Mouse (Mus musculus) forelimb bud, embryonic 11.5 days (tissue): ENCODE measurements around the gene Havcr2.
"Not testable (repeated sequence)": the region's sequence is repeated elsewhere in the genome, so short reads cannot be mapped to it uniquely, and the experiment has no call there.

Experiments used
- DNase-seq: peaks from one replicate; pipeline ENCODE4 v3.0.0-alpha.2; 2012; ENCODE audit warnings: low read depth, low spot score

Gene Havcr2

DNA sequence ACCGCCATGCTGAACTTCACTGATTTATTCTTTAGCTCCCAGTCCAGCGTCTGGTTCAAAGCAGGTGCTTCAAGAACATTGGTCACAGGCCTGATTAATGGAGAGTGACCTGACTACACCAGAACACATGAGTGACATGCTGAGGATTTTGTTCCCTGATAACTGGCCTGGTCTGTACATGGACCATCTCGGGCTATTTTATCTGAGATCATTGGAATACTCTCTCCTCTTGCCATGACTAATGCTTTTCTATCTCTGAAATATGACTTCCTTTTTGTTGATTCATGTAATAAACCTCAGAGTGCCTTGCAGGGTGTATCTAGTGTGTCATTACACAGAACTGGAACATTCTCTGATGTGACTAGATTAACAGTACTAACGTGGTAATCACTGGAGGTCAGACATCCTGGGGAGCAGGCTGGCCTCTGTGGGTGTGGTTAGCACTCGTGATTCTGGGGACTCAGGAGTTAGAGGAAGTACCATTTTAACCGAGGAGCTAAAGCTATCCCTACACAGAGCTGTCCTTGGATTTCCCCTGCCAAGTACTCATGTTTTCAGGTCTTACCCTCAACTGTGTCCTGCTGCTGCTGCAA is at the start of gene Havcr2:
Gene Havcr2 (plus strand): TSS at position 483 of the 593 bp plus-strand sequence.
- no peak for DNase-seq

DNA sequence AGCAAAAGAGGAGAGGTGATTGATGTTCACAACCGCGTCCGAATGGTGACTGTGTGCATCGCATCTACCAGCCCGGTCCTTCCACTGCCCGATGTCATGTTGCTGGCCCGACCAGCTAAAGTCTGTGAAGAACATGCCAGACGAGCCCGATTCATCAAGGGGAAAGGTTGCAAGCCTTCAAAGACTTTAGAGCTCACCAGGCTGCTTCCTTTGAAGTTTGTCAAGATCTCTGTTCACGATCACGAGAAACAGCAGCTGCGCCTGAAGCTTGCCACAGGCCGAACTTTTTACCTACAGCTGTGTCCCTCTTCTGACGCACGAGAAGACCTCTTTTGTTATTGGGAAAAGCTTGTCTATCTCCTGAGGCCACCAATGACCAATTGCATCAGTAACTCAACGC is 49.7 kb upstream of the Havcr2 start:
- DNase-seq, result no peak

DNA sequence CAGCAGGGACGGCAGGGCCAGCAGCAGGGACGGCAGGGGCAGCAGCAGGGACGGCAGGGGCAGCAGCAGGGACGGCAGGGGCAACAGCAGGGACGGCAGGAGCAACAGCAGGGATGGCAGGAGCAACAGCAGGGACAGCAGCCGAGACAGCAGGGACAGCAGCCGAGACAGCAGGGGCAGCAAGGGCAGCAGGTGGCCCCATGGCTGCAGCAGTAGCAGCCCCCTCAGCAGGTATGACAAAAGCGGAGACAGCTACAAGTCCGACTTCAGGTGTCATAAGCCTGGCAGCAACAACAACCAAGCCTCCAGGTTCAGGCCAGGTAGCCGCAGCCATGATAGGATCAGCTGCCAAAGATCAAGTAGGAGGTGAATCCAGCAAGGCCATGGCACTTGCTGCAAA is 48.0 kb upstream of the Havcr2 start:
- no peak for DNase-seq

DNA sequence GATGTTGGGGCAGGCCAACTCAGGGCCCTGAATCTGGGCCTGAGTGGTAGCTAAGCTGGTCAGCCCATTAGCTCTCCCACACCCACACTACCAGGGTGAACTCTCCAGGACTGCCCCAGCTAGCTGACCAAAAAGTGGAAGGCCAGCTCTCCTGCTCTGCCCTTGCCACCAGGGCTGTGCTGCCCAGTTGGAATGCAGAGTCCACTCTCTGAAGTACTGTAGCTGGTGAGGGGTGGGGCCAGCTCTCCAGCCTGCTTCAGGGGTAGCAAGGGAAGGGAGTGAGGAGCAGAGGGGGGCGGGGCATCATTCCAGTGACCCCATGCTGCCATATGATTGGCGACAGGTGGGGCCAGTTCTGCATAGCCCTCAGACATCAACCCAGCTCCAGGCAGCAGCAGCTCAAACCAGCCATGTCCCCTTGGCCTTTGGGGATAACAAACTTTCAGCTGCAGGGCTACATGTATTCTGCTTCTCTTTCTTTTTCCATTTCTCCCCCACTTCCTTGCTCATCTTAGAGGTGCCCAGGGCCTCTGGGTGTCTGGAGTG is 44.6 kb upstream of the Havcr2 start:
- DNase-seq, result no peak

DNA sequence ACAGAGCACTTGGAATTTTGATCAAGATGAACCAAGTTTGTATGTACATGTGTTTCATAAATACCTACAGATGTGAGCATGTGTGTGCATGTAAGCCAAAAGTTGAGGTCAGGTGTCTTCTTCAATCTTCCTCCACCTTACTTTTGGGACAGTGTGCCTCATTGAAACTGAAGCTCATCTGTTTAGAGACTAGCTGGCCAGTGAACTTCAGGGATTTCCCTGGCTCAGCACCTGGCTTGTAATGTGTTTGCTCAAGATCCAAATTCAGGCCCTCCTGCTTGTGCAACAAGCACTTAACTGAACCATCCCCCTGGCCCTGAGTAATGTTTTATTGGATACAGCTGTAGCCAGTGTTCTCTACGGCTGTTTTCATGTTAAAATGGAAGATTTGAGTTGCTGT is 36.3 kb upstream of the Havcr2 start:
- DNase-seq, result peak; percentile 48

DNA sequence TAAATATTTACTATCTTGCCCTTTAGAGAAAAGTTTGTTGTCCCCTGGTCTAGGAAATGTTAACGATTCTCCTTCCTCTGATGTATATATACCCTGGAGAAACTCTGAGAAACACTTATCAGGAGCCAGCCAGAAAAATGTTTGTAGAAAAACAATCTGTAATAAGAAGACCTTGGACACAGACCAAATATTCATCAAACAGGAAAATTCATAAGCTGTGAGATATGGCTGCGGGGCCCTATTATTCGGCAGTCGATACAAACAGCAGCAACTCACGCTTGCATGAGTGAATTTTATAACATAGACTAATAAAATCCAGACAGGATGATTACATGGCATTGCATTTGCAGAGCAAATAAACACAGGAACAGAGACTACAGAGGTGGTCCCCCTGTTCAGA is 35.9 kb upstream of the Havcr2 start:
- no peak for DNase-seq

DNA sequence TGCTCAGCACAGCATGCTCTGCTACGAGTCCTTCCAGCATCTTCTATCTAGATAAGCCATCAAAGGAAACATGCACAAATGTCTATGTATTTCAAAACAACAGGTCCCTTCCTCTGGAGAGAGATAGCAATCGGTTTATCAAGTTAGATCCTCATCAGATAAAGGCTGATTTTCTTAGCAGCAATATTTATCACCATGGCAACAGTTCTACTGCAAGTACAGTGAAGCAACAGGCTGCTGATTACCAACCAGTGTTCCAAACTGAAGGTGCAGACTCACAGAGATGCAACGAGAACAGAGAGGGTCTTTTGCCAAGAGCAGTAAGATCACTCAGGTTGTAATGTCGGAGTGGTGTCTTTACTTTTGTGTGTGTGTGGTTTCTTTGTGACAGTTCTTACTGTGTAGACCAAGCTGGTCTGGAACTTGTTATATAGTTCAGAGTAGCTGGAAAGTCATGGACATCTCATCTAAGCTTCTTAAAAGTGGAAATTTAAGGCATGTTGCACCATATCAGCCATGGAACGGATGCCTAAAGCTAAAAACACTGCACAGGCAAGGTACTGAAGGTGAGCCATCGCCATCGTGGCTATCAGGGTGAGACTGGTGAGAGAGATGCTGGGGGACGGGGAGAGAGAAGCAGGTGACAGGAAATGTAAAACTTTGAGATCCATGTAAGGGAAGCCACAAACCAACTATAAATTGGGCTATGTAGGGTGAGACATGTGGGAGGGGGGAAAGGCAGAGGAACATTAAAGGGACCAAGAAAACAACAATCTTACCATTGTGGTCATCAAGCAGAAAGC is 33.4 kb upstream of the Havcr2 start:
- DNase-seq, result no peak

DNA sequence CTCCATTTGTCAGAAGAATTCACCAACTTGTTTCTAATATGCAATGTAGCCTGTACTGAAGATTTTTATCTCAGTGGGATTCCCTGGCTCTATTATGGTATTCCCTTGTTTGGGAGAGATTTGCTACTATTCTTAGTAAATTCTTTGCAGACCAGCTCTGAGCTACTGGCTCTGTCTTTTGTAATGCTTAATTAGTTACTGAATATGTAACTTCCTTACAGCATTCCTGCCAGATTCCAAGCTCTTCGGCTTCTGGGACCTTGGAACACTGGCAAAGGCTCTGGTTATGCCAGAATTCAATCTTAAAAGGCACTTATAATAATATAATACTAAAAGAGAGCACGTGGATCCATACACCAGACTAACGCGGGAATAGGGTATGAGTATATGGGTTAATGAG is 26.6 kb upstream of the Havcr2 start:
- not testable (repeated sequence) for DNase-seq

DNA sequence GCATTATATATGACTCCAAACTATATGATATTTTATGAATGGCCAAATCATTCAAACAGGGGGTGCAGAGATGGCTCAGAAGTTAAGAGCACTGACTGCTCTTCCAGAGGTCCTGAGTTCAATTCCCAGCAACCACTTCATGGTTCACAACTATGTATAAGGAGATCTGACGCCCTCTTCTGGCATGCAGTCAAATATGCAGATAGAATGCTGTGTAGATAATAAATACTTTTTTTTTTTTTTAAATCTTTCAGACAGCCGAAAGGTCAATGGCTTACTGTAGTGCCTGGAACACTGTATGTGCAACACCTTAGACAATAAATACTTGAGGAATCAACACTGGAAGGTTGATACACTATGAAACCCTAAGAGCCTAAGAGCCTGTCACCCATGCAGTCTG is 24.6 kb upstream of the Havcr2 start:
- no peak for DNase-seq

DNA sequence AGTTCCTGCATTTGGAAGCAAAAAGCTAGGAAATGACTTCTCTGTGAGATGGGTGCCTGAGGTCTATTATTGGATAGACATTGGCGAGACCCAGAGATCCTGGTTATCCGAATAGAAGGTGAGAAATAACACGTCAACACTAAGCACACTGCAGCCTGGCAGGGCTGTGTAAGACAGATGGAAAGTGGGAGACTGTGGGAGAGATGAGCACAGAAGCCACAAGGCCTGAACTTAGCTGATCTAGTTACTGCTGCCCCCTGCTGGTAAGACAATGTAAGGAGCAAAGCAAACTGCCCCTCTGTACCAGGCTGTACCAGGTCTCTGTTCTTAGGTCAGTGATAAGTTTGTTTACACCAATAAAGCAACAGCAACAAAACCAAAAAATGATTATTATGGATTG is 23.6 kb upstream of the Havcr2 start:
- peak; percentile 83 for DNase-seq

DNA sequence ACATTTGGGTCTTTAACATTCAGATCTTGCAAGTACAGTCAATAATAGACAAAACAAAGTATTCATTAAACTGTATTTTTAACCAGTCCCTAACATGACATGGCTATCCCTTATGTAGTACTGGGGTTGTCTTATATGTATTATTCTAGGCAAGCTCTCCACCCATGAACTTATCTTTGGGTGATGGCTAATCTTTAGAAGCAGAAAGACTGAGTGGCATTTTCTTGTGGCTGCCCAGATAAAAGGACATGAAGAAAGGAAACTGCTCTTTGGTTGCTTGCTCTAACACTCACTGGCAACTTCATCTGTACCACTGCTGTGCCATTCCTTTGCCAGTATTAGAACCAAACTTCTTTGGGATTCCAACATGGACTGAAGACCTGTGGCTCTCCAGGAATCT is 19.4 kb upstream of the Havcr2 start:
- DNase-seq, result no peak

DNA sequence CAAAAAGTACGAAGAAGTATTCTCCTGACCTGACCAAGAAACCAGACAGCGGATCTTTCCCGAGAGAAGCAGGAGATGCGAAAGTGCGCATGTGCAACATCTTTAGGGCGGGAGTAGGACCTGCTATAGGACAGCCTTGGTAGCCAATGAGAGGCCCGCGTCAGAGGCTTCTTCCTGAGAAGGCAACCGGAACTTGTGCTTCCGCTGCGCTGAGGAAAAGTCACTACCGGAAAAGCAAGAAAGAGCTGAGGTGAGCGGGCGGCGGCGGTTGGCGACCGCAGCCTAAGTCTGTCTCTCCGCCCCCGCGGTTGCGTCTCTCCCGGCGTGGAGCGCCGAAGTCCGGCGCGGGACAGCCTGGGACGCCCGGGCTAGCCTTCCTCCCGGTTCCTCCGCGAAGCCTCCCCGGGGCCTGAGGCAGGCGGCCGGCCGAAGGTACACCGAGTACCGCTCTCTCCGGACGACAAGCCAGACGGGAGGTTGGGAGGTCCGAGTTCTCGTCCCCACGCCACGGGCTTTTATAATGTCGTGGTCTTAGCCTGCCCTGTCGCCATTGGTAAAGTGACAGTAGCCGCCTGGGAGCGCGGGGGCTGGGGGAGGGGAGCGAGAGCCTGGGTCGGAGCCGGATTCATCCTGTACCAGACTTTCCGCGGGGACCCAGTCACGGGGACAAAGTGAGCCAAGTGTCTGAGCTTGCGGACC is 17.8 kb upstream of the Havcr2 start, which contains the start of gene Med7:
Gene Med7 (plus strand): TSS at position 166 of the 699 bp plus-strand sequence.
- peak; percentile 97 for DNase-seq

DNA sequence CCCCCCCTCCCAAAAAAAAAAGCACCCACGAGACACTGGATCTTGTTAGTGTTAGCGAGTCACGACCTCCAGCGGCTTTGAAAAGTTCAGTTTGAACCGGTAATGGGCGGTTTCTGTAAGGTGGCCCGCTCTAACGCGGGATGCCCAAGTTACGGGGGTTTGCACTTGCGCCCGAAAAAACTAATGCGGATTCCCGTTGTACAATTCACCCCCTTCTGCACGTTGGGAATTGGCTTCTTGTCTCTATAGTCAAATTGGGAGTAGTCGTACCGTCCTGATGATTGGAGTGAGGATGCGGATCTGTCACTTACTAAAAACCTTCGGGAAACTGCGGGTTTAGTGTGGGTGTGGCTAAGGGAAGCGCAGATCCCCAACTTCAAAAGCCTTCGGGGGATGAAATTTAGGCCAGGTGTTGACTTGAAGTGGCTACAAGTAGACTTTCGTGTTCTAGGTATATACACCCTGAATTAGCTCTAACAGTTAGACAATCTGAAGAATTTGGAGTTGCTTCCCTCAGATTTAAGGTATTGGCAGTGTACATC is 17.2 kb upstream of the Havcr2 start:
- DNase-seq, result peak; percentile 68

DNA sequence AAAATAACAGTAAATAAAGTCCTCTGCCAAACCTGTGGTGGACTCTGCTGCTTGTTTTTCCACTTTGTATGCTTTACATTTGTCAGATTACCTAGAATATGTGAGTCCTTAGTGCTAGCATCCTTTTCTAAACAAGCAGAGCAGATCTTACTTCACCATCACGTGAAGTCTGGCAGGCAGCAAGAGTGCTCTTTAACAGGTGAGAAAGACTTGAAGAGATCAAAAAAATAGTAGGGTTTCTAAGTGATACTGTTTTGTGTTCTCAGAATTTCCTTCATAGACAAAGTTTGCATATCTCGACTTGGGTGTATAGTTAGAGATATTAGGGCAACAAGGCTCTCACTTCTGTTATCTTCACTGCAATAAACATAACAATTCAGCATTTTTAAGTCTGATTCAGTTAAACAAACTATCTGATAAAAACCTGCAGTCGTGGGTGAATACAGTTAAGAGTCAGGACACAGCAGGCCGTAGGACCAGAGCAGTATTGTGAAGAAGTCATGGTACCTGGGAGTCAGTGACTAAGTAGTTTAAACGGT is 15.7 kb upstream of the Havcr2 start:
- no peak for DNase-seq

DNA sequence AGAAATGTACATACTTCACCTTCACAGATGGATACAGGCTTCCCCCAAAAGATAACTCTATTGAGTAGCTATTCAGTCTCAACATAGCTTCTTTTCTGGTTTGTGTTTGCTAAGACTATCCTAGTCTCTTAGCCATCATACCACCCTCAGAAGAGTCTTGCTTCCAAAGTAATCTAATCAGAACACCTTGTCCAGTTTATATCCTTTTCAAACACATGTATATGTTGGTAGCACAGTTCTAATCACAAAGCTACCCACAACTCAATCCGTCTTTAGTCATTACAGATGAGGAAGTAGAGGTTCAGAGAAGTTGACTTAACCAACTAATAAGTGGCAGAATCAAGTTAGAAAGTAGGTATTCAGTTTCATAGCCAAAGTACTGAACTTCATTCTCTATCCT is 13.0 kb upstream of the Havcr2 start:
- DNase-seq, result no peak

DNA sequence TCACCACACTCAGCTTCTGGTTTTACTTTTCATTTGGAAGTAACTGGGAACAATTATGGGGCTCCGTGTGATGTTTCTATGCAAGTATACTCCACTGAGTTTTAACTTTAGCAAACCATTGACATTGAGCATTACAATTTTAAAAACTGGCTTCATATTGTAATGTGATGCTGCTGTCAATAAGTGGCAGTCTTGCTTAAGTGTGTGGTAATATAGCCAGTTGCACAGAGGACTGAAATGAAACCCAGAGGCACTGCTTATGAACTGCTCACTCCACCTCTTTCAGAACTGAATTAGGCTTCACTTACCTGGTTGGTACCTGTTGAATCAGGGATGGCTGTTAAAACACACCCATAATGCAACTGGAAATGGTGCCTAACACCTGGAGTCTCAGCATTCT is 11.6 kb upstream of the Havcr2 start:
- no peak for DNase-seq

DNA sequence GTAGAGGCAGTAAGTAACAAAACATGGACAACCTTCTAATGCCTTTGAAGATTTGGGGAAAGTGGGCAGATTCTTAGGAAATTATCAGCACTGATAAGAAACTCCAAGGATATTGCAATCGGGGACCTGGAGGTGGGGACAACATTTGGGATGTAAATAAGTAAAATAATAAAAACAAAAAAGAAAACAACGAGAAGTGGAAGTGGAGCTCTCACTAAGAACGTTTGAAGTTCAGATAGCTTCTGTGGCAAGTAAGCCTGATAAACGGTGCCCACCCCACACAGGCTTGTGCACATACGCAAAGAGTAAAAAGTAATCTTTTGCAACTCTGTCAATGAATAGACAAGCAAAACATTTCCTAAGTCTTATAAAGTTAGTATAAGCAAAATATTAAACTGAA is 10.8 kb upstream of the Havcr2 start:
- DNase-seq, result no peak

DNA sequence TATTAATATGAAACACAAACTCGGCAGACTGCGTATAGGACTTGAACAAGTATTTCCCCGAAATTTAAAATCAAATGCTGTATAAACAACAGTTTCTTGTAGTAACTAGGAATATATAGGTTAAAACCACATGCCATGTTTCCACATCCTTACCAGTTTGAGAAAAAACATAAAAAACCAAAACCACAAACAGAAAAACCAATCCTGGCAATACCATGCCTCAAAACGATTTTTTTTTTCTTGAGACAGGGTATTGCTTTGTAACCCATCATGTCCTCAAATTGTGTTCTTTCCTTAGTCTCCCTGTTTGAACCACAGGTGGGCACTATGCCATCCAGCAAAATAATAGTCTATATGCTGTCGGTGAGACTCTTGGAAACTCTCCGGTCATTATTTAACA is 8.6 kb upstream of the Havcr2 start:
- DNase-seq, result no peak

DNA sequence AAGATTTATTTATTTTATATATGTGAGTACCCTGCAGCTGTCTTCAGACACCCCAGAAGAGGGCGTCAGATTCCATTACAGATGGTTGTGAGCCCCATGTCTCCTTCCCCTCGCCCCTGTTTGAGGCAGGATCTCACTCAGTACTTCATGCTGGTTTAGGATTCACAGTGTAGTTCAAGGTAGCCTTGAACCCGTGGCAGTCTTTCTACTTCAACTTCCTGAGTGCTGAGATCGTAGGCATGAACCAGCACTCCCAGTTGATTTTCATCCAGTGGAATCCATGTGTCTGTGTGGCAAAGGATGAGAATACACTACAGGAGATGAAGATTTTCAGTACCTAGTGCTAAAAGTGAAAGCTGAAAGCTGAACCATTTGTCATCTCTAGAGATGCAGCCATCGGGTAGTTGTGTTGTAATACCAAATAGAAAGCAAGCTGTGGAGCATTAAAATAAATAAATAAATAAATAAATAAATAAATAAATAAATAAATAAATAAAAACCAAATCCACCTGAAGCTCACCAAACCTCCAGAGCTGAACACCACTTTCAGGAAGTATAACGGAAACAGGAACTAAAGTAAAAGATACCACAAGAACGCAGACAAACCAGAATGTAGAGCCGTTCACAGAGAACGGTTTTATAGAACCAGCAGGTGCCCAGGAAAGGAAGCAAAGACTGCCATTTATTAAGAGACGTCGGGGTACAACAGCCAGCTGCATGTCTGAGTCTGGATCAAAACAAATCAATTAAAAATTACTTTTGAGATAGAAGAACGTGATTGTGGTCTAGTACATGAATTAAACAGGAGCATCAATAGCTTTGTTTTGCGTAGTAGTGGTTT is 6.9 kb upstream of the Havcr2 start:
- no peak for DNase-seq

DNA sequence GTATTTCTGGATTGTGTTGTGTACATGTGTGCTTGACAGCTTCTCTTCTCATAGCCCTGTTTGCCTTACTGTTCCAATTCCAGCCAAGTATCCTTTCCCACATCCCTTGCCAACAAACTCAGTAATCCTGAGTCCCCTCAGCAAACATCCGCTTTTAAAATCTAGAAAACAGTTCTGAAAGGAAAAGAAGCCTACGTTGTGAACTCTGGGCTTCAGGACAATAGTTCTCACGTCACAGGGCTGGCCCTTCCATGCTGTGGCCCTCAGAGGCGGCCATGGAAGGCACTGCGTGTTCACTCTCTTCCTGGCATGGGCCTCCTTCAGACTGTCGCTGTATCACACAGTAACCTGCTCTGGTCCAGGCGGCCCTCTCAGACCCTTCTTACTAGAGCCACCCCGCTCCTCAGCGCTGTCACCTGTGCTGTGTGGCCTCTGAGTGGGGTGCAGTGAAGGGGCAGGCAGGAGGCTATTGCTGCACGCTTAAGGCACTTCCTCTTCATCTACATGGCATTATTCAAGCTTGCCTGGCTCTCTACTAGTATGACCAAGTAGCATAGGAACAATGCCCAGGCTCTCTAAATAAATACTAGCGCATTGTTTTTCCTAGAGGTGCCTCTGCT is 5.2 kb upstream of the Havcr2 start:
- no peak for DNase-seq

DNA sequence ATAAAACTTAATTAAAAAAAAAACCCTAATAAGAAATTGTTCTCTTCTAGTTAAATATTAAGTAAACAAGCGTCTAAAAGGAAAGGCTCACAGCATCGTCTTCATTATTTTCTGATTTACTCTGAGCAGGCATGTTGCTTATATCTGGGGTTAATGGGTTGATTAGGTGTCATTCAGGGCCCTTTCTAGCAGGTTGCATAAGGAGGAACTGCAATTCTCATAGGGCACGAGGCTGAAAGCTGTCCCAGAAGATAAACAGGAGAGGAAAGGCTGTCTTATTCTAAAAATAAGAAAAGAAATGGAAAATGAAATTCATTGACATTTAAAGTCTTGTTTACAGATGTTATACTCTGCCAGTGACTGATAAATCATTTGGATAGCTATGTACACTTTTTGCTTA is 5.2 kb downstream of the Havcr2 start:
- DNase-seq, result no peak
